Mouse (Mus musculus): Measurements from ENCODE around the gene Adam4. TPM values are rescaled to one million over a fixed set of nuclear protein-coding genes. Genes with fewer than 3 reads are reported as not detected.

Adam4 gene
- polyA plus RNA-seq (2017; shearing (Covaris generic)): 0.46 TPM

DNA sequence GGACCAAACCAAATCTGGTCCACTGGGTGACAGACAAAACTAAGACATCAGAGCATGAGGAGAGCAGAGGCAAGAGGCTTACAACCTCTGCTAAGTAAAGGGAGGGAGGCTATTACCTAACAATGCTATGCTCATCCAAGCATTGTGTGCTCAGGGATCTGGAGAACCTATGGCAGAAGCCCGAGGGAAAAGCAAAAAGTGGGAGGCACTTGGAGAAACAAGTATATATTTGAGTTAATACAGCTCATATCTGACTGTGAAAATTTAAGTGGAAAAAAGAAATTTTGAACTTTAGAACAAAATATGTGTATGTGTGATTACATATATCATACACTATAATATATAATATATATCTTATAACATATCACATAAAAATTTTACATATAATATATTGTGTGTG, at the start of gene Adam4:
Gene Adam4 (minus strand): TSS at position 101 of the 400 bp plus-strand sequence.

DNA sequence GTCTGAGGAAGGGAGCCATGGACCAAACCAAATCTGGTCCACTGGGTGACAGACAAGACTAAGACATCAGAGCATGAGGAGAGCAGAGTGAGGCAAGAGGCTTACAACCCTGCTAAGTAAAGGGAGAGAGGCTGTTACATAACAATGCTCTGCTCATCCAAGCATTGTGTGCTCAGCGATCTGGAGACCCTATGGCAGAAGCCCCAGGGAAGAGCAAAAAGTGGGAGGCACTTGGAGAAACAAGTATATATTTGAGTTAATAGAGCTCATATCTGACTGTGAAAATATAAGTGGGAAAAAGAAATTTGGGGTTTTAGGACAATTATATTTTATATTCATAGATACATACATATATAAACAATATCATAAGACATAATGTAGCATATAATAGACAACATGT, 42.4 kb downstream of the Adam4 start, which contains the start of gene Gm4787:
Gene Gm4787 (minus strand): TSS at position 101 of the 400 bp plus-strand sequence.

Other genes with a start within 250 kb of the Adam4 start
- gene Slc8a3, start 88.8 kb downstream of the Adam4 start, polyA plus RNA-seq (2017; shearing (Covaris generic)): not detected
- 0.55 TPM for gene Gm4787, start 42.5 kb downstream of the Adam4 start, polyA plus RNA-seq (2017; shearing (Covaris generic))
- gene Cox16, start 63.2 kb upstream of the Adam4 start, polyA plus RNA-seq (2017; shearing (Covaris generic)): 188 TPM
- gene Gm20498, start 111.0 kb upstream of the Adam4 start, polyA plus RNA-seq (2017; shearing (Covaris generic)): 15.1 TPM
- 66.7 TPM for gene Synj2bp, start 111.0 kb upstream of the Adam4 start, polyA plus RNA-seq (2017; shearing (Covaris generic))
- not detected for gene Adam21, start 146.5 kb upstream of the Adam4 start, polyA plus RNA-seq (2017; shearing (Covaris generic))
- gene Med6, start 173.1 kb upstream of the Adam4 start, polyA plus RNA-seq (2017; shearing (Covaris generic)): 31.3 TPM
- not detected for gene Ttc9, start 209.3 kb upstream of the Adam4 start, polyA plus RNA-seq (2017; shearing (Covaris generic))

All from CD4-positive, CD25-positive, alpha-beta regulatory T cell, adult 9 weeks (primary cell).